Mouse (Mus musculus) liver, embryonic 14 days (tissue): Measurements from ENCODE around the gene Dnttip2. TPM values are rescaled to one million over a fixed set of nuclear protein-coding genes. Genes with fewer than 3 reads are reported as not detected.

Source experiments
- polyA plus RNA-seq: library from polyadenylated mRNA; depleted of rRNA; stranded (reverse); fragments of >200 nt; gene quantifications from 2 replicates; pipeline ENCODE4 v1.2.3, GENCODE M21; 2012; rRNA removed

The Dnttip2 gene
- 28.5 and 28.9 TPM in 2 replicates for polyA plus RNA-seq

DNA sequence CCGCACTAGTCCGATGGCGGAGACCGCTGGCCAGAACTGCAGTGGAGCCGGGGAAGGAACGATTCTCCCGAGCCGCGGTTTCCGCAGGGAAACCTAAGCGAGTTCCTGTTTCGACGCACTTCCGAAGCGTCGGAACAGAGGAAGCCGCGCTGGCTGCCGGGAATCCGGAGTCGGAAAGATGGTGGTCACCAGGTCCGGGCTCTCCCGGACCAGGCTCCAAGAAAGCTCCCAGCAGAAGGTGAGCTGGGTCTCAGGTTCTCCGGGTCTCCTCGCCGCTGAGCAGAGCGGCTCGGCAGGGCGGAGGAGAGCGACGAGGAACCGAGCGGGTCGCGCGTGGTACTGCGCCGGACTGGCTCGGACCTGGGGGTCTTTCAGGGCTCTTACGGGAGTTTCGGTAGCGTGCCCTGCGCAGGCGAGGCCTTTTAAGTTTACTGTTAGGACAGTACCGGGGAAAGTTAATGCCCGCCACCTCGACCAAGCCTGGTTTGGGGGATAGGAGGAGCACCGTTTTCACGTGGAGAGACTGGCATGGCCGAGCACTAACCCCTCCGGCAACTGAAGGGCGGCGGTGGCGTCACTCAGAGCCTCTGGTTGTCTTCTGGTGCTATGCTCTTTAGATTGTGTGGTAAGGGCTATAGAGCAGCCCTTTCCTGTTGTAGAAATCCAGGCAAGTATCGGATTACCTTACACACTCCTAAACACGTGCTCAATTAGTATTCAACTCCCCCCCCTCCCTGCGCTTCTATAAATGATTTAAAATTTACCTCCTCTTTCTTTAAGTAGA, at the start of gene Dnttip2:
TSS of gene Dnttip2 (plus strand) at position 148 of the 784 bp plus-strand sequence.

DNA sequence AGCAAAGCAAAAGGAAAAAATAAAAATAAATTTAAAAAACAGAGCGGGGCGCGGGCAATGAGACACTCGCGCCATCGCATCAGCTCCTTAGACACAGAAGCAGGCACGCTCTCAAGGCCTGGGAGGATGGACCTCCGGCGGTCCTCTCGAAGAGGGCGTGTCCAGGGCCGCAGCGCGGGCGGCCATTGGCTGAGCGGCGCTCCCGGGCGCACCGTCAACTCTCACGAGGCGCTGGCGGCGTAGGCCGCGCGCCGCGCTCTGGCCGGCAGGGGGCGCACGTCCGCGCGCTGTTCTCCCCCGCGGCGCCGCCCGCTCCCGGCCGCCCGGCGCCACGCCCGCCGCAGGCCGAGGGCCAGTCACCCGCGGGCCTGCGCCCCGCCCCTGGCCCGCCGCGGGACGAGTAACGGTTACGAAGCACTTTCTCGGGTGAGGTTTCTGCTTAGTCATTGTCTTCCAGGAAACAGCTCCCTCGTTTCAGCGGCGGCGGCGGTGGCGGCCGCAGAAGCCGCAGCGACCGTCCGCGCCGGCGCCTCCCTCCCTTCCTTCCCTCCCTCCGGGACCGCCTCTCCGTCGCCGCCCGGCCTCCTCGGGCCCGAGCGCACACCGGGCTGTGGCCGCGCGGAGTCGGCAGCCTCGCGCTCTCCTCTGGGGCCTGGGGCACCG, 28.8 kb upstream of the Dnttip2 start, which contains the start of gene Gclm:
TSS of gene Gclm (plus strand) at position 343 of the 663 bp plus-strand sequence.

DNA sequence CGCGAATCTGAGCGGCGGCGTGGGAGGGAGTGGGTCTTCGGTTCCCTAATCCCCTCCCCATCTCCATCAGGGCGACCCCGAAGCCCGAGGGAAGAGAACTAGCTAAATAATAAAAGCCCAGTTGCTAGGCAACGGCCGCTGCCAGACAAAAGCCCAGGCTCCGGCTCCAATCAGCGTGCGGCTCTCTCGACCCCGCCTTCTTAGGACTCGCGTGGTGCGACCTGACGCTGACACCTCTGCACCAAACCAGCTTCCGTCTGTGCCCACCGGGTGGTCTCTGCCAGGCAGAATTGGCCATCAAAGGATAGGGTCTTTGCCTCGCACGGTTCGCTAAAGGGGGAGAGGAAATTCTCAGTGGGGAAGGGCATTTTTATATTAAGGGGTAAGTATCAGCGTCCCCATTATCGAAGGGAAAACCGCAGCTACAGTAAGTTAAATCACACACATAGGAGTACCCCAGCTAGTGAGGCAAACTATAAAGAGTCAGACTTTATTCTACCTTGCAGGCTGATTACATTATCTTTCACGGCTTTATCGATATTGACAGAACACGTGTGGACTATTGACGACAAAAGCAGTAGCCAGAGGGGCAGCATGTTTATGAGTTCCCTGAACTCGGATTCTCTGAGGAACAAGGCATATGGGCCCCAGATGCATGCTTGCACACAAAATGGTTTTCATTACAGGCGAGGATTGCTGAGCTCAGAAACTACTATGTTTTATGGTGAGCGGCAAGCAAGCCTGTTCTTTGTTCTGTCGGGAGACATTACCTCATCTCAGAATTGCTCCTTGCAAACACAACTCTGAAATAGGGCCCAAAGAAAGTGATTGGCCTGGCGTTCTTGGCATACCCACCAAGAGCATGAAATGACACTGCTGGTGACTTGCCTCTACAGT, 20.0 kb downstream of the Dnttip2 start, which contains the start of gene Bcar3:
TSS of gene Bcar3 (plus strand) at position 183 of the 897 bp plus-strand sequence.

Other genes starting within 250 kb of the Dnttip2 start
- gene Abca4, start 229.9 kb upstream of the Dnttip2 start, polyA plus RNA-seq = 0.33 and 0.51 TPM in 2 replicates
- gene Gclm, start 28.8 kb upstream of the Dnttip2 start, polyA plus RNA-seq = 111 and 137 TPM in 2 replicates
- gene Bcar3, start 19.7 kb downstream of the Dnttip2 start, polyA plus RNA-seq = 3.7 TPM in 2 replicates